Mouse (Mus musculus) midbrain, postnatal 0 days (tissue): ENCODE results near the gene Pole4. TPM values are rescaled to one million over a fixed set of nuclear protein-coding genes. Genes with fewer than 3 reads are reported as not detected.
"Not testable (repeated sequence)": the region's sequence is repeated elsewhere in the genome, so short reads cannot be mapped to it uniquely, and the experiment has no call there.

ENCODE experiments used
- ATAC-seq: fragments of 200-750 bp; cut with Nextera tagmentation; 2 replicates; pipeline ENCODE4 v1.8.0; 2017; ENCODE audit warnings: moderate number of reproducible peaks, mild to moderate bottlenecking, moderate TSS enrichment, moderate library complexity; ENCODE audit not compliant: low FRiP score
- DNase-seq: peaks from one replicate; pipeline ENCODE4 v3.0.0-alpha.2; 2015; ENCODE audit warnings: low spot score
- H3K27ac ChIP-seq: fragments of 300-500 bp; sonication (generic); 2 replicates; pipeline ENCODE4 v1.5.1; 2014; ENCODE audit warnings: low read depth, mild to moderate bottlenecking, low read length, mixed read lengths
- H3K27me3 ChIP-seq: fragments of 300-500 bp; sonication (generic); 2 replicates; pipeline ENCODE4 v1.6.1; 2014; ENCODE audit warnings: low read length, control low read depth, mixed read lengths; ENCODE audit not compliant: insufficient read depth
- H3K36me3 ChIP-seq: fragments of 300-500 bp; sonication (generic); 2 replicates; pipeline ENCODE4 v1.6.1; 2014; ENCODE audit warnings: low read length, control low read depth, mixed read lengths; ENCODE audit not compliant: insufficient read depth
- H3K4me1 ChIP-seq: fragments of 300-500 bp; sonication (generic); 2 replicates; pipeline ENCODE4 v1.6.1; 2014; ENCODE audit warnings: mild to moderate bottlenecking, control low read depth, antibody characterized with exemption, low read length, mixed read lengths; ENCODE audit not compliant: insufficient read depth
- H3K4me2 ChIP-seq: fragments of 300-500 bp; sonication (generic); 2 replicates; pipeline ENCODE4 v1.6.1; 2014; ENCODE audit warnings: low read depth, mild to moderate bottlenecking, low read length, mixed read lengths; ENCODE audit not compliant: poor library complexity, severe bottlenecking
- H3K4me3 ChIP-seq: fragments of 300-500 bp; sonication (generic); 2 replicates; pipeline ENCODE4 v1.5.1; 2014; ENCODE audit warnings: low read depth, mild to moderate bottlenecking, low read length, moderate library complexity
- H3K9ac ChIP-seq: fragments of 300-500 bp; sonication (generic); replicated peaks from 2 replicates; pipeline ENCODE4 v1.6.1; 2014; ENCODE audit warnings: mild to moderate bottlenecking, low read length, moderate library complexity, mixed read lengths; ENCODE audit not compliant: poor library complexity, severe bottlenecking
- H3K9me3 ChIP-seq: fragments of 300-500 bp; sonication (generic); 2 replicates; pipeline ENCODE4 v1.6.1; 2016; ENCODE audit warnings: low read length, control low read depth
- CTCF ChIP-seq: IDR thresholded peaks from 2 replicates; pipeline ENCODE4 v1.5.1; 2016; ENCODE audit warnings: antibody characterized with exemption, mild to moderate bottlenecking
- WGBS: fragments of 180-500 bp; shearing (Covaris S2); extraction: QIAGEN DNeasy Blood & Tissue Kit; methylation state at CpG from one replicate; pipeline ENCODE4 v1.1.7; 2014; 5-methylcytosine and 5-hydroxymethylcytosine counted together
- polyA plus RNA-seq: library from polyadenylated mRNA; unstranded; fragments of >200 nt; fragmentation: Nextera tagmentation; extraction: Ambion mirVana; gene quantifications from 2 replicates; pipeline ENCODE4 v1.2.1, GENCODE M21; 2015
- total RNA-seq: library from RNA; depleted of rRNA; stranded (reverse); fragments of >200 nt; gene quantifications from 2 replicates; pipeline ENCODE4 v1.2.3, GENCODE M21; 2014

The Pole4 gene
- total and polyA plus RNA-seq, 2 experiments from 2014 or later = 68.2 to 134 TPM

- Histone ChIP-seq H3K4me2 (no peak overlapping the region), H3K4me3 (no peak overlapping the region), H3K27ac (no peak overlapping the region), H3K9me3 (no peaks in the 10 kb centered on the region), H3K36me3 (no peaks in the 10 kb centered on the region), H3K27me3 (no peaks in the 10 kb centered on the region), H3K9ac (no peak overlapping the region), H3K4me1 (0 out of 2 replicates have a peak, but pooled peaks cover 3% of the 10 kb centered on the region)
- no peak for ATAC-seq
- DNase-seq = no peak
- 97% methylated on average over 3 of the region's 3 CpGs for WGBS
- no peak for TF ChIP-seq CTCF
Measured at GRCm38 (mm10) chr6:82696736-82697135, 8.4 kb downstream of the Pole4 start.

GRCm38 (mm10) chr6:82694668-82695067 is 10.5 kb downstream of the Pole4 start:
- DNase-seq (no peak), ATAC-seq (no peak)
- Histone ChIP-seq H3K9ac (no peak overlapping the region), H3K27ac (no peak overlapping the region), H3K36me3 (no peaks in the 10 kb centered on the region), H3K4me3 (no peak overlapping the region), H3K27me3 (no peaks in the 10 kb centered on the region), H3K9me3 (no peaks in the 10 kb centered on the region), H3K4me1 (0 out of 2 replicates have a peak, but pooled peaks cover 2% of the 10 kb centered on the region), H3K4me2 (no peak overlapping the region)
- no peak for TF ChIP-seq CTCF
- WGBS = 42% methylated on average over 13 of the region's 13 CpGs

GRCm38 (mm10) chr6:82689474-82689873 is 15.7 kb downstream of the Pole4 start:
- Histone ChIP-seq H3K9ac (no peak overlapping the region), H3K27me3 (no peaks in the 10 kb centered on the region), H3K4me1 (no peaks in the 10 kb centered on the region), H3K9me3 (no peaks in the 10 kb centered on the region), H3K27ac (no peak overlapping the region), H3K4me3 (no peak overlapping the region), H3K36me3 (no peaks in the 10 kb centered on the region), H3K4me2 (no peak overlapping the region)
- WGBS = 89% methylated on average over 4 of the region's 4 CpGs
- no peak for TF ChIP-seq CTCF
- no peak for DNase-seq
- no peak for ATAC-seq

GRCm38 (mm10) chr6:82688586-82688985 is 16.6 kb downstream of the Pole4 start:
- not testable (repeated sequence) for H3K36me3 ChIP-seq, H3K27me3 ChIP-seq, H3K9me3 ChIP-seq, H3K4me1 ChIP-seq, H3K27ac ChIP-seq, ATAC-seq, H3K4me3 ChIP-seq, DNase-seq, H3K9ac ChIP-seq, H3K4me2 ChIP-seq
- WGBS = 51% methylated on average over 5 of the region's 5 CpGs

- Histone ChIP-seq H3K27ac (no peak overlapping the region), H3K9ac (no peak overlapping the region), H3K4me2 (no peak overlapping the region), H3K4me3 (no peak overlapping the region), H3K4me1 (no peaks in the 10 kb centered on the region), H3K36me3 (no peaks in the 10 kb centered on the region), H3K27me3 (no peaks in the 10 kb centered on the region), H3K9me3 (no peaks in the 10 kb centered on the region)
- DNase-seq (no peak), ATAC-seq (no peak)
- no peak for TF ChIP-seq CTCF
Measured at GRCm38 (mm10) chr6:82684136-82684535, 21.0 kb downstream of the Pole4 start.

GRCm38 (mm10) chr6:82679286-82679685 is 25.9 kb downstream of the Pole4 start:
- H3K4me3 ChIP-seq, H3K27ac ChIP-seq, H3K9ac ChIP-seq, DNase-seq, H3K36me3 ChIP-seq, H3K27me3 ChIP-seq, H3K4me1 ChIP-seq, ATAC-seq, H3K9me3 ChIP-seq, H3K4me2 ChIP-seq: not testable (repeated sequence)
- whole genome bisulfite sequencing = 84% methylated on average over 2 of the region's 2 CpGs
